In the genomic region with DNA sequence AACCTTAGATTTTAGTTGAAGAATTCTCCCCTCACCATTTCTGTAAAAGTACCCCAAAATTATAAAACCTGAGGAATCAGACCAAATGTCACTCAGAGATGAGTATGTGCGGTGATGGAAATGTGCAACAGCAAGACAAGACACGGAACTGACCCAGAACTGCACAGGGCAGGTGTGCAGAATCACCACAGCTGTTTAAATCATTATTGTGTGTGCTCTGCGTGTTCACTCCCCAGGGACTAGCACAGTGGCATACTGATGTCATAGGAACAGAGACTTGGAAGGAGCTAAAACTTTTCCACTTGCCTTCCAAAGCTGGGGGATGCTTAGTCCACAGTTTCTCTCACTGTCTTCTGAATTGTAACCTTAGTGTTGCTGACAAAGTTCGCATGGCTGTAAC, we compare ENCODE assay signal across 22 mouse cellular contexts.
"Had no signal": no experiment of that assay in that cellular context is flagged by ENCODE, and none has a peak within 500 bp of the region (broad histone marks: within the 10 kb centered on the region; RNA-seq: fewer than 3 reads in every experiment).

No protein-coding gene starts in this region.

- H3K4me1 ChIP-seq: intestine, embryonic 15.5 days; kidney, embryonic 15.5 days; megakaryocyte, embryonic 14.5 days; stomach, embryonic 15.5 days had no signal

- H3K4me2 ChIP-seq: intestine, embryonic 15.5 days; kidney, embryonic 15.5 days; limb, embryonic 13.5 days; liver, embryonic 11.5 days; stomach, embryonic 15.5 days had no signal

- ATAC-seq: intestine, embryonic 15.5 days; liver, postnatal 0 days had no signal

- H3K27ac ChIP-seq: intestine, embryonic 15.5 days; kidney, embryonic 15.5 days; left cerebral cortex, adult 2 months; limb, embryonic 13.5 days; liver, embryonic 14.5 days; midbrain, embryonic 10.5 days; stomach, embryonic 15.5 days had no signal

- H3K36me3 ChIP-seq: intestine, embryonic 15.5 days; kidney, embryonic 15.5 days; limb, embryonic 13.5 days; midbrain, embryonic 10.5 days; stomach, embryonic 15.5 days had no signal

- H3K9ac ChIP-seq: intestine, embryonic 15.5 days; kidney, embryonic 15.5 days; limb, embryonic 13.5 days; liver, embryonic 14.5 days; liver, postnatal 0 days; stomach, embryonic 15.5 days had no signal

- H3K4me3 ChIP-seq: intestine, embryonic 15.5 days; kidney, embryonic 15.5 days; left cerebral cortex, adult 2 months; limb, embryonic 13.5 days; megakaryocyte, embryonic 14.5 days; midbrain, embryonic 10.5 days; stomach, embryonic 15.5 days had no signal

- H3K9me3 ChIP-seq: intestine, embryonic 15.5 days; kidney, embryonic 15.5 days; limb, embryonic 13.5 days; stomach, embryonic 15.5 days had no signal

- DNase-seq: kidney, adult 11 months; kidney, adult 8-10 months; kidney, postnatal 10 days; kidney, postnatal 36 days; layer of hippocampus, postnatal 36 days; left cerebral cortex, postnatal 4 days; liver, postnatal 0 days; lung, postnatal 10 days; lung, postnatal 36 days; midbrain, embryonic 14.5 days; right cerebral cortex, postnatal 25 days; spleen, adult 18-20 months; thymus, postnatal 25 days had no signal

- H3K27me3 ChIP-seq: intestine, embryonic 15.5 days; kidney, embryonic 15.5 days; limb, embryonic 13.5 days; megakaryocyte, embryonic 14.5 days; stomach, embryonic 15.5 days had no signal
